Mouse (Mus musculus): ENCODE data around the gene Hoxd3.

Gene Hoxd3

DNA sequence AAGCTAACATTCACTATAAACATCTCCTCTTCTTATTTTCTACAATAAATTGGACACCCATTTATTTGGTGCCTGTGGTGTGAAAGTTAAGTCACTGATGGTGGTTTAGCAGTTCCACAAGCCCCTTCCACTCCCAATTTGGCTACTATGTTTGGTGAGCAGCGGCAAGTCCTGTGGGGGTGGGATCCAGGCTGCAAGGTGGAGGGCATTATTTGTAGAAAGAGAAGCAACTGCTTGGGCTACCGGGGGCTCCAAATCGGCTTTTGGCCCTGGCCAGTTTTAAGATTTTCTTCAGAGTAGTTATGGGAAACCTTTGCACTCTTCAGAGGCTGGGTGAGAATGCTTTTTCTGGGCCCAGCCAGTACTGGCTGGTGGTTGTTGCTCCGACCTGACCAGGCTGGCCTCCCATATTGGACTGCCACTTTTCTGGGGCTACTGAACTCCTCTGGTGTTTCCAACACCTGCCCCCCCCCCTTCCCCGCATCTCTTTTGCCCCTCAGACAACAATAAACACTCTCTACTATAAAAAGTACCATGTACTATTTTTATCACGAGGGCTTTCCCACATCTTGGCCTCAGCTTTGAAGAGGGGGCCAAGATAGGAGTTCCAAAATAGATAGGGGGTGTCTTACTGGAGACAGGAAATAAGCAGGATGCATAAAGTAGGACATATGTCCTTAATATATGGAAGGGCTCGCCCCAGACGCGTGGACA is 20.2 kb downstream of the Hoxd3 start:
- DNase-seq, result no peak

DNA sequence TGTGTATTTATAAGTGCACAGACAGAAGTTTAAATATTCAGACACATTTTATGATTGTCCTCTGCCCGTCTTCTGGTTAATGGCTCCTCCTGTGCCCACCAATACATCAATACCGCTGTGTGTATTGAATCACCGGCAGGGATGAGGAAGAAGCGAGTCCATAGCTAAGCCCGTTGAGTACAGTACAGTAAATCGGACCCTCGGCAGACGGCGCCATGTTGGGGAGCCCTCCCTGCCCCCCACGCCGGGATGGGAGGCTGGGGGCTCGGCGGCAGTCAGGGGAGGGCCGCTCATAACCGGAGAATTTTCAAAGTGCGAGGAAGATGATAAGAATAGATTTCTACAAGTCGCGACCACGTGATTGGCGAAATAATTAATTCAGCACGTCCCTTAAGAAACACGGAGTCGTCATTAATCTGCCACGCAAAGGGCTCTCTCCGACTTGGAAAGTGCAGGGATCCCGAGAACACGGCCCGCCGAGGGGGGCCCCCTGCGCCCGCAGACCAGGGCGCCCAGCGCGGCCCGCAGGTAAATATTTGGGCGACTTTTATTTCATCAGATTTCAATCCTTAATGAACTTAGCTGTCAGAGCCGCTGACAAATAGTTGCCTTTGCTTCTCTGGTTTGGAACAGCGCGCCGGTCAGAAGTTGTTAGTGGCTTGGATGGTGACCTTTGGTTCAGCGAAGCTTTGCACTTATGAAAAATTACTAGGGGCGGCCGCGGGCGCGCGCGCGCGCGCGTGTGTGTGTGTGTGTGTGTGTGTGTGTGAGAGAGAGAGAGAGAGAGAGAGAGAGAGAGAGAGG is 21.0 kb downstream of the Hoxd3 start:
- peak in 1 of 2 experiments; percentile 49 for DNase-seq

DNA sequence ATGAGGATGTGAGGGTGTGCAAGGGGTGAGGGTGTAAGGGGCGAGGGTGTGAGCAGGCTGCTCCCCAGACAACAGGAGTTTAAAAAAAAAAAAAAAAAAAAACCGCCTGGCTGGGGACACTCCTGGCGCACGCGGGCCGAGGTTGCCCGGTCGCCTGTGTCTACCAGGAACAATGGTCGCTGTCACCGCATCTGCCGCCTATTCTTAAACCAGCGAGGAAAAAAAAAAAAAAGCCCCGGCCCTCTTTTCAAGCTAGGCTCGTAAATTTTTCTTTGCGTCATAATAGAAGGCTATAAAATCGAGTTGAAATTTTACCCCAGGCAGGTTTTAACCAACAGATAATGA is 21.6 kb downstream of the Hoxd3 start:
- DNase-seq, result no peak

DNA sequence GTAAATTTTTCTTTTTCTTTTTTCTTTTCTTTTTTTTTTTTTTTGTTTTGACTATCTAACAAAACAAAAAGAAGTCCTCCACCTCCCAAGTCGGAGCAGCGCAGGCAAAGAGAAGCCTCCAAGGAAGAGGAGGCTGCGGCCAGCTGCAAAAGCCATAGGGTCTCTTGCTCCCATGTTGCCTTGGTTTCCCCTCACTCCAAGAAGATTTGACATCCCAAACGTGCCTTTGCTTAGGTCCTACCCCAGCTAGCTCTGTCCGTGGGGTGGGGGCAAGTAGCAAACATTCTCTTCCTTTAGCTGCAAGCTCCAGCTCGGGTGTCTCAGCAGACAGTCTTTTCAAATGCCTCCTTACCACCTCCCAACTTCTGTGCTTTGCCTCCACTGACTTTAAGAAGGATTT is 22.0 kb downstream of the Hoxd3 start:
- DNase-seq, result no peak

DNA sequence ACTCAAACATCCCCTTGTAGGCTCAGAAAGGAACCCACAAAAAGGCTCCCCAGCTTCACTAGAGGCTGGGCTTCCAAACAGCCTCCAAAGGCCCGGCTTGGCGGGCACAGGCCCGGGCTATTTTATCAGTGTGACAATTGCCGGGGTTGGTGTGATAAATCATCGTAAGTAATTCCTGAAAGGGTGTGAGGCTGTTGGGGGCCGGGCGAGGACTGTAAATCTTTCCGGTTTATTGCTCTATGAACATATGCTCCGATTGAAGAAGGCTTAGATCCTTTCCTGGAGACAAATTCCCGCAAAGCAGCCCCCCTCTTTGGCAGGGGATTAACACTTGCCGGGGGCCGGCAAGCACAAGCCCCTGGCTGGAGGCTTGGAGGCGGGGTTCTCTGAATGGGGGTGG is 22.7 kb downstream of the Hoxd3 start:
- no peak for DNase-seq

DNA sequence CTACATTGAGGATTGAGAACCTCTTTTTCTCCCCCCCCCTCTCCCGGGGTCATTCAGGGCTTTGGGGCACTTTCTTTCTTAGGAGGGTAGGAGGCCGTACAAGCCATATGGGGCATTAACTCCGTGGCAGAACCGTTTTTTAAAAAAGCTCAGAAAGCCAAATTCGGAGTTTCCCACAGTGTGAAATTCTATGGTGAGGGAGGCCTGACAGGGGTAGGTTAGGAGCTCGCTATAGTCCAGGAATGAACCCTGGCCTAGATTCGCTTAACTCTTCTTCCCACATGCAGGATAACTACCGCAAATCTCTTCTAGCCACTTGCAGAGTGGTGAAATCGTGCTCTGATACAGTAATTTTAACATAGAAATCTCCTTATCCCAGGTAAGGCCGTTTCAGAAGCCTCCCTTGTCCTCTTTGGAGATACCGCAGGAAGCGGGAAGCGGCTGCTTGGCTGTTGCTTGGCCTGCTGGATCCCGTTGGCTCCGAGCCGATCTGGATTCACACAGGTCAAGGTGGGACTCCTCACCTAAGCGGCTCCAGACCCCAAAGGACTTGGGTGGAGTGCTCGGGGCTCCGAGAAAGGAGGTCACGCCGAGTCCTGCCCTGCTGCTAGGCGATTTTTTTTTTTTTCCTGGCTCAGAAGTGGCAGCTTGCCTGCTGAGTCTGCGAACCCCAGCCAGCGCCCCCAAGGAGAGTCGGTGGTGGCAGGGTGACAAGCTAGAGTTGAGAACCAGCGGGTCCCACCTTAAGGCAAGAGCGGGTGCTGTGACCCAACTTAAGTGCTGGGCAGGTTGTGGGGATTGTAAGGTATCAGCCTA is 23.5 kb downstream of the Hoxd3 start:
- no peak for DNase-seq

DNA sequence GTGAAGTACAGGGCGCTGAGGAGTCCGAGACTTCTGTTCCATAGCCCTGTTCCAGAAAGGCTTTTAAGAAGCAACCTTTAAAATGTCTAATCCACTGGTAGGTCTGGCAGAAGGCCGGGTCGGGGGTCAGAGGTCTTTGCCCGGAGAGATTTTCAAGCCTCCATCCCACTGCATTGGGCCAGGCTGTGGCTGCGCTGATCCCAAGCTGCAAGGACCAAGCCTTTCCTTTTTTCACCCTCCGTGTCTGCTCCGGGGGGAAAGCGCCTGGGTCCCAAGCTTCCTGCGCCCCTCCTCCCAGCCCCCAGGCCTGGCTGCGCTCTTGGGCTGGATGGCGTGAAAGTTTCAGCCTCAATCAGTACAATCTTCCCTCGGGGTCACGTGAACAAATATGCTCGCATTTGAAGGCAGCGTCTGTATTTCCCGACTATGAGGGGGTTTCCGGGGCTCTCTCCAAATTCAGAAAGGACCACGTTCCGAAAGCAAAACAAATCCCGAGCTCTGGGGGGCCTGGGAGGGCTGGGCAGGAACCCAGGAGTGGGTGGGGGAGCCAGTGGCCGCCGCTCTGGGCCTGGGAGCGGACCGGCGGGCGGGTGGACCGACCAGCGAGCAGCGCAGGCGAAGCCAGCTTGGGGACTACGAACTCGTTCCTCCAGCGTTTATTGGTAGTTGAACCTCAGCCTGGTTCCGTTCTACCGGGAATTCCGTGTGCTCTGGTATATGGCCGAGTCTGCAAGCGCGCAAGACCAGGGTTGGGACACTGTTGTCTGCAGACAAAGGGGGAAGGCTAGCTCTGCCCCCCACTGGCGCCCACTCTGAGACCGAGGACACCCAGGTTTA is 24.3 kb downstream of the Hoxd3 start:
- peak in 1 of 2 experiments; percentile 40 for DNase-seq

DNA sequence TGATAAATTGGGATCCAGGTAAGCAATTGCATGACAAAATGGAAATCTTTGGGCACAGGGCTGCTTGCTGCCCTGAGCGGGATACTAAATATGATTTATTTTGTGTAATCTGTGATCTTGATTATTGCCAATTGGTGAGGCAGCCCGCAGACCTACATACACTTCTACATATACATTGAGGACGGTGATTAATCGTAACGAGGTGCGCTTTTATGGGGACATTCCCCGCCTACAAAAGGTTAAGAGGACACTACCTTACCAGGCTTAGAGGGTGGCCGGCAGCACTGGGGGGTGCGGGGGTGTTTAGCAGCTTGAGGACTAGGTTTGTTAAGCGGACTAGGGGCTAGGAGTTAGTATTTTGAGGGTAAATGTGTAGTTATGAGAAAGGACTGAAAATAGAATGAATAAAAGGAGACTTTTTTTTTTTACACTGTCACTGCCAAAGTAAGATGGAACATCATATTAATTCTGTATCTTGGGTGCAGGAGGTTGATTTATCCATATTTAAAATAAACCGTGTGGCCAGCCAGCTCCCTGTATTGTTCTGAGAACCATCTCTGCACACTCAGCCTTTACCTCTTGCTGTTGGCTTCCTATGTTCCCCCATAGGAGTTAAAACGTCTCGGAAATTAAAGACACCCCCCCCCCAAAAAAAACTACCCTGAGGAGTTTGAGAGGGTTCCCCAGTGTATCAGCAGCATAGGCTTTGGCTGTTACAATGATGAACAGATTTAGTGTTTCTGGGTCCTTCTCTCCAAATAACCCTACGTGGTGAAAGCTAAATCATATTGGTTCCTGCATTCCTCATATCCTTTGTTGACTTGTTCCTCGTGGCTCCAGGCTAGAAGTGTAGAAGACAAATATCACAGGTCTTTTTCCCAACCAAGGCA is 25.2 kb downstream of the Hoxd3 start:
- DNase-seq, result no peak

DNA sequence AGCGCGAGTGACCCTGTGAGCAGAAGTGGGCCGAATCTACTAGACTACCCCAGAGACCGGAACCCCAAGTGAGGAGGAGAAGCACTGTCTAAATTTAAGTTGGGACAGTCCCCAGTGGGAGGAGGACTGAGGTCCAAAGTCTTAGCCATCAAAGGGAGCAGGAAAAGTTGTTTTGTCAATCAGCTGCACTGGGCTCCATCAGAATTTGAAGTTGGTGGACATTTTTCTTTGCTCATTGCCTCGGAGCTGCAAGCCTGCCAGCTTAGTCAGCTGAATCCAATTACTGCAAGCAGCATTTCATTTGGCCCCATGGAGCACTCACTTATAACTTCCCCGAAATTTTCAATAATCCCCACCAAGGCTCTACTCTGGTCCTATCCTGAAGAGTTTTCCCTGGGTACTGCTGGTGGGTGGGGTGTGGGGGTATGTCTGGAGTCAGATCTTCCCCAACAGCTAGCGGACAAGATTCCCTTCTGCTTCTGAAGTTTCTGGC is 25.9 kb downstream of the Hoxd3 start:
- peak in 1 of 2 experiments; percentile 39 for DNase-seq

DNA sequence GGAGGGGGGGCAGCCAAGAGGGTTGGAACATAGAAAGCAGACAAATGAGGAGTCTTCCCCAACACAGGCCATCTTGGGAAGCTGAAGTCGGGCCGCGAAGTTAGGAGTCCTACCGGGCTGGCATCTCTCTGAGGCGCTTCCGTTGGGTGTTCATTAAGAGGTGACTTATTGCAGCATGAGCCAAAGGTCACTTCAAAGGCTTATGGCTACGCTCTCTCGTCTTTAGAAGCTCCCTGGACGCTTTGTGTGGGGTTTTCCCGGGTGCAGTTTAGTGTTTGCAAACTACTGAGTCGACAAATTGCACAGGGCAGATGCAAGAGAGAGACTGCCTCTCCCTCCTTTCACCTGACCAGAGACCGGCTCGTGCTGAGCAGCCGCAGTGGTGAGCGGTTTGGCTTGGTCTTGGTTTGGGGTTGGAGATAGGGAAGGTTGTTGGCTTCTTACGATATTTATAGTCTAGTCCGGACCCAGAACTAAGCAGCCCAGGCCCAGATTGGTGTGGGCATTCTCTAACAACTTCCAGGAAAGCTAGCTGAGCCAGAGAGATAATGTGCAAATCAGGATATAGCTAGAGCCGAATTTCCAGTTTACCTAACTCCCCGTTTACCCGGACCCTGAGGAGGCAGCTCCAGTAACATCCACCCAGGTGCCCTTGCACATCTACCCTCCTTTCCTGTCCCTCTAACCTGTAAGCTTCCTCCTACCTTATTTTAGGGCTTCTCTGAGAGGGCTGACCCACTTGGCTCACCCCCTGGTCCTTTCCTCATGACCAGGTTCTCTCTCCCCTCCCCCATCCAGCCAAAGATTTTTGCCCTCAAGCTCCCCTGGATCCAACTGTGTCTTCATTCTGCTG is 27.1 kb downstream of the Hoxd3 start:
- DNase-seq, result peak; percentile 38 to 39

DNA sequence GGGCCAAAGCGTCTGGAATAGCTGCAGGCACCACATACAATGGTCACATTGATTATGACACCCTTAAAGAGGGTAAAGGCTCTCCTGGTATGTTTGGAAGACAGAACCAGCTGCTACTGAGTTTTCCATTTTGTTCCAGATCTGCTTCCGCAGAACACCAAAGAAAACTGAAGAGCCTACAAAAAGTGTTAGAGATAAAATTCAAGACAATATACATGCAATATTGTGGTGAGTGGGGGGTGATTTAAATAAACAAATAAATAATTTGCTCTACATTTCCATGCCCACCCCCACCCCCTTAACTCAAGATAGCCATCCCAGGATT is 27.7 kb downstream of the Hoxd3 start:
- no peak for DNase-seq

DNA sequence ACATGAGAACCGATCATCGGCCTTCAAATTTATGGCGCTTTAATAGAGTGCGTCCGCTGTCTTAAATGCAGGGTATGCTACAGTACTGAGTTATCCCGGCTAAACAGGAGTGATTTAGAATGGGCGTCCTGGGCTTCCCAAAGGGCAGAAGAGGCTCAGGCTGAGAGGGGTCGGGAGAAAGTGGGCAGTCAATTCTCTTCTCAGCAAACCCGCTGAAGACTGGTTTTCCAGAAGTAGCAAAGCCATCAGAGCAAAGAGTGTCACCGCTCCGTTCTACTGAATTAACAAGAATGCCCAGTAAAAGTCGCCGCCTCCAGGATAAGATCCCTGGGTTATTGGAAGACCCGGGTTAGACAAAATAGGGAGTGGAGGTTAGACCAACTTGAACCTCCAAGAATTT is 28.1 kb downstream of the Hoxd3 start:
- DNase-seq, result no peak

DNA sequence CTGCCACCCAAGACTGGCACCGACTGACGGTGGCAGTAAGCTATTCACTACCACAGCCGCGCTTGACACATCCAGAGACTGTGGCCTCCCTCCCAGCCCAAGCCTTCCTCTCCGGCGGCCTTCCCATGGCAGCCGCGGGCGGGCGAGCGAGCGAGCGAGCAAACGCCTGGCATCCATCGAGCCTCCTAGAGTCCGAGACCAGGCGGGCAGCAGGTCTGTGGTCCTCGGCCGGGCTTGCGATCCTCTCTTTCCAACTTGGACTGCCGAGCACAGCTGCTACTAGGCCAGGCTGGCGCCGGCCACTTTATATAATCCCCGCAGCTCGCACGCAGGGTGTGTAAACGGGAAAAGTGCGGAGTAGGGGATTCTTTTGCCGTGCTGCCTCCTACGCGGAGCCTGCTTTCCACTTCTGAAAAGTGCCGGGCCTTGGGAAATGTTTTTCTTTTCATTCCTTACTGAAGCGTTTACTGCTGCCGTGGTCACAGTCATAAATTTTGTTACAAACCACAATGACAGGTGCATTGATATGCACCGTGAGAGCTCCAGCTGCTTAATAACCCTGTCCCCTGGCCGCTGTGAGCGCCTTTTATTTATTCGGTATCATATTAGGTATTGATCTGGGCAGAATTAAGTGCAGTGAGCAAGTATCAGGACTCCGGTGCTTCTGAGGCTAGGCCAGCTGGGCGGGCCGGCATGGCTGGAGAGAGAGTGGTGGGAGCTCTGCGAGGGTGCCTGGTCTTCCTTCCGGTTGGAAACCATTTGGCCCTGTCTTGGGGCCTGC is 28.8 kb downstream of the Hoxd3 start:
- peak in 1 of 2 experiments; percentile 36 for DNase-seq

DNA sequence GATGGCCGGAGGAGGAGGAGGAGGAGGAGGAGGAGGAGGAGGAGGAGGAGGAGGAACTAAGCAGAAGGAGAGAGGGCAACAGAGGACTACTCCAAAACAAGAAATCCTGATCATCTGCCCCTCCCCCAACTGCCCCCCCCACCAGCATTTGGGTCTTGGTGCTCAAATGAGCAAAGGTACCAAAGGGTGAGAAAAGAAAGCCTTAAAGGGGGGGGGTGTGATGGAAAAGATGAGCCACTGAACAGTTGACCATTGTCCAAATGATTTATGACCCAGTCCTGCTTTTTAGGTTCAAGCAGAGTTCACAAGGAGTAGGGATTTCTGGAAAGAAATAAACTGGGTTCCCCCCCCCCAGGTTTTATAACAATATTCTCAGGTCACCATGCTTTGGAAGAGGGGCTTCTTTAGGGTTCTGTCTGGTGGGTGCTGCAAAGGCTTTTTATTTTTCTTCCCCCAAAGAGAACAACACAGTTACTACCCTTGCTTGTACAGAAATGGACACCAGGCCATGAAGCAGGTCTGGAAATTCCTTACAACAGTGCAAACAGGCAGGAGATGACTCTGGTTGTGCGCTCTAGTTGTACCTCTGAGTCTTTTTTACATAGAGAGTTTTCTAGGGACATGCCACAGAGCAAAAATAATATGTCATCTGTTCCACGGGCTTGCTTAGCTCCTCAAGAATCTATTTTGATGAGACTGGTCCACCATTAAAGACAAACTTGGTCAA is 29.7 kb downstream of the Hoxd3 start:
- no peak for DNase-seq

DNA sequence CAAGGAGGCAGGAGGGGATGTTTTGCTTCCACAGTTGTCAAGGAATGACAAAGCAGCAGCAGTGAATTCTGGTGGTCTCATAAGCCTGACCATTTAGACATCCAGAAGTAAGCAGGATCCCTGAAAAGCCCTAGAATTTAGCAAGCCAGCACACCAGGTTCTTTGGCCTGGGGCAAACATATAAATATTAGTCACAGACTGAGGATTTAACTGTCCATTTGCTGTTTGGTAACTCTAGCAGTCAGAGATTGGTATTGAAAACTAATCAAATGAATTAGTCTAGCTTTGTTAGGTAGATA is 30.2 kb downstream of the Hoxd3 start:
- no peak for DNase-seq

DNA sequence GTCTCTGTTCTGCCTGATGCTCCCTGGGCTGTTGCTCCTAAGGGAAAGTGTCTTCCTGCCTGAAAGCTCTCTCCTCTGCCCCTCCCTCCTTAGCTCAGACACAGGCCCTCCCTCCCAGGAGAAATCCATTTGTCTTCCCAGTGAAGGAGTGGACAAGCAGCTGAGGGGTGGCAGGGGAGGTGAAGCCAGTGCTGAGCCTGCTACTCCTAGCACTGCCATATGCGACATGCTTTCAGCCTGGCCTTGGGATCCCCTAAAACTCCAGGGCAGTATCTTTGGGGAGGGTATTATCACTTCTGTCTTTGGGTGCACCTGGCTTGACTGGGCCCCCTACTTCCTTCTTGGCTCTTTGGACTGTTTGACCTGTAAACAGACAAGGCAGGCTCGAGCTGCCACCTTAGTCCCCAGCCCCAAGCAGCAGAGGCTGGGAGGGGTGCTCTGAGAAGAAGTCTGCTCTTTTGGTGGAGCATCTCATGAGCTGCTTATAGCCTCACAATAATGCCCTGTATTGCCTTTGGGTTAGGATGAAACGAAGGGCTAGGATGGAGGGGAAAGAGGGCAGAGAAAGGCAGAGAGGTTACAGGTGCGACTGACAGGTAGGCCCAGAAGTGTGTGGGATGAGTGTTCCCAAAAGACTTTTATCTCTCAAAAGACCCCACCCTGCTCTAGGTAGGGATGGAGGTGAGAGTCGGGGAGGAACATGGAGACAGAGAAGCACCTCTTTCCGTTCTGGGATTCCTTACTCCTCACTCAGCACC is 34.0 kb downstream of the Hoxd3 start:
- no peak for DNase-seq

DNA sequence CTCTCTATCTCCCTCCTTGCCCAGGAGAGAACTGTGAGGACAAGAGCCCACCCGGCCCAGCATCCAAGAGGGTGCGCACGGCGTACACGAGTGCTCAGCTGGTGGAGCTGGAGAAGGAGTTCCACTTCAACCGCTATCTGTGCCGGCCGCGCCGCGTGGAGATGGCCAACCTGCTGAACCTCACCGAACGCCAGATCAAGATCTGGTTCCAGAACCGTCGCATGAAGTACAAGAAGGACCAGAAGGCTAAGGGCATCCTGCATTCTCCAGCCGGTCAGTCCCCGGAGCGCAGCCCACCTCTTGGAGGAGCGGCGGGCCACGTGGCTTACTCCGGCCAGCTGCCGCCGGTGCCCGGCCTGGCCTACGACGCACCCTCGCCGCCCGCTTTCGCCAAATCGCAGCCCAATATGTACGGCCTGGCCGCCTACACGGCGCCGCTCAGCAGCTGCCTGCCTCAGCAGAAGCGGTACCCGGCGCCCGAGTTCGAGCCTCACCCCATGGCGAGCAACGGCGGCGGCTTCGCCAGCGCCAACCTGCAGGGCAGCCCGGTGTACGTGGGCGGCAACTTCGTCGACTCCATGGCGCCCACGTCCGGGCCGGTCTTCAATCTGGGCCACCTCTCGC is 34.7 kb downstream of the Hoxd3 start:
- no peak for DNase-seq

DNA sequence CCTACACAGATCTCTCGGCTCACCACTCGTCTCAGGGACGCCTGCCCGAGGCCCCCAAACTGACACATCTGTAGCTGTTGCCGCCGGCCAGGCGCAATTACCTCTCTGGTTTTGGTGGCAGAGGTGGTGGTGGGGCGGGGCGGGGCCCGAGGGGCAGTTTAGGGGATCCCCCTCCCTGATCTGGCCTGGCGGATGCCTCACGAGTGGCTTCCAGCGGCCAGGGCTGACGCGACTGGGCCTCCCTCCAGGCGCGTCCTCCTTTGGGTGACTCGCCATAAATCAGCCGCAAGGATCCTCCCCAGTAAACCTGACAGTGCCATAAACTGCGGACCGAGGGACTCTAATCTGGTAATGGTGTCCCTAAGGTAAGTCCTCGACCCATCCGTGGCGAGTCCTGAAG is 35.3 kb downstream of the Hoxd3 start:
- DNase-seq, result no peak
